ENCODE assay signal across 12 mouse cellular contexts in the genomic region with DNA sequence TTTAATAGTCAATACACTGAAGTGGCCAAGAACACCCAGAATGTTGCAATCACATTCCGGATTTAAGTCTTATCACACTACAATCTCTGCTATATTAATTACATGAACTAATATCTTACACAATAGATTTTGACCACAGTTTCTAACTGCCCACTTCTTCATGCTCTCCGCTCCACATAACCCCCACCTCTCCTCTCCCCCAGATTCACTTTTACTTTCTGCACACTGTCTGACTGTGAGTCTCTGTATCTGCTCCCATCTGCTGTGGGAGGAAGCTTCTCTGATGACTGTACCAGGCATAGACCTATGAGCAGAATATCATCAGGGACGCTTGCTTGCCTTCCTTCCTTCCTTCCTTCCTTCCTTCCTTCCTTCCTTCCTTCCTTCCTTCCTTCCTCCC.
"Had no signal": no experiment of that assay in that cellular context is flagged by ENCODE, and none has a peak within 500 bp of the region (broad histone marks: within the 10 kb centered on the region; RNA-seq: fewer than 3 reads in every experiment).

No protein-coding gene starts in this region.

- DNase-seq: retina, postnatal 1 day; right cerebral cortex, adult 18-20 months; right cerebral cortex, postnatal 14 days; right cerebral cortex, postnatal 25 days; right cerebral cortex, postnatal 4 days; spleen, adult 18-20 months; thymus, adult 18-20 months; thymus, adult 2 months; thymus, postnatal 14 days; thymus, postnatal 25 days; thymus, postnatal 36 days; thymus, postnatal 4 days had no signal
